Mouse (Mus musculus) kidney, embryonic 15.5 days (tissue): ENCODE results near the gene A930004D18Rik. TPM values are rescaled to one million over a fixed set of nuclear protein-coding genes. Genes with fewer than 3 reads are reported as not detected.
"Not testable (repeated sequence)": the region's sequence is repeated elsewhere in the genome, so short reads cannot be mapped to it uniquely, and the experiment has no call there.

ENCODE experiments used
- ATAC-seq: fragments of 200-750 bp; cut with Nextera tagmentation; replicated peaks from 2 replicates; pipeline ENCODE4 v1.8.0; 2017; ENCODE audit warnings: moderate TSS enrichment; ENCODE audit not compliant: low FRiP score
- H3K27ac ChIP-seq: fragments of 300-500 bp; sonication (generic); 2 replicates; pipeline ENCODE4 v1.5.1; 2015; ENCODE audit warnings: mild to moderate bottlenecking, inconsistent platforms
- H3K27me3 ChIP-seq: fragments of 300-500 bp; sonication (generic); 2 replicates; pipeline ENCODE4 v1.6.1; 2015; ENCODE audit warnings: inconsistent platforms
- H3K36me3 ChIP-seq: fragments of 300-500 bp; sonication (generic); 2 replicates; pipeline ENCODE4 v1.6.1; 2015; ENCODE audit warnings: inconsistent platforms
- H3K4me1 ChIP-seq: fragments of 300-500 bp; sonication (generic); 2 replicates; pipeline ENCODE4 v1.6.1; 2015; ENCODE audit warnings: inconsistent platforms
- H3K4me2 ChIP-seq: fragments of 300-500 bp; sonication (generic); 2 replicates; pipeline ENCODE4 v1.6.1; 2015; ENCODE audit warnings: moderate library complexity, mild to moderate bottlenecking, inconsistent platforms
- H3K4me3 ChIP-seq: fragments of 300-500 bp; sonication (generic); replicated peaks from 2 replicates; pipeline ENCODE4 v1.5.1; 2015; ENCODE audit warnings: mild to moderate bottlenecking, inconsistent platforms
- H3K9ac ChIP-seq: fragments of 300-500 bp; sonication (generic); 2 replicates; pipeline ENCODE4 v1.6.1; 2015; ENCODE audit warnings: mild to moderate bottlenecking, inconsistent platforms
- H3K9me3 ChIP-seq: fragments of 300-500 bp; sonication (generic); replicated peaks from 2 replicates; pipeline ENCODE4 v1.6.1; 2016; ENCODE audit warnings: inconsistent platforms
- WGBS: fragments of 180-500 bp; shearing (Covaris S2); methylation state at CpG from one replicate; pipeline ENCODE4 v1.1.7; 2015; ENCODE audit warnings: mixed read lengths; 5-methylcytosine and 5-hydroxymethylcytosine counted together
- microRNA-seq: library from miRNA; unstranded; fragments of <30 nt; microRNA quantifications from one replicate; pipeline ENCODE4, GENCODE M21; 2016
- polyA plus RNA-seq: library from polyadenylated mRNA; unstranded; fragments of >200 nt; fragmentation: Nextera tagmentation; extraction: Ambion mirVana; gene quantifications from 2 replicates; pipeline ENCODE4 v1.2.1, GENCODE M21; 2015

The A930004D18Rik gene
- polyA plus RNA-seq, 1 experiment from 2014 or later, result 15.1 TPM

- H3K9me3 ChIP-seq, result no peaks in the 10 kb centered on the region
- no peak for ATAC-seq
- WGBS, result 93% methylated on average over 6 of the region's 6 CpGs
Observed at GRCm38 (mm10) chr2:17978706-17979105, 58.8 kb downstream of the A930004D18Rik start.

GRCm38 (mm10) chr2:17978251-17978650 lies 59.3 kb downstream of the A930004D18Rik start:
- 91% methylated on average over 7 of the region's 7 CpGs for whole genome bisulfite sequencing
- not testable (repeated sequence) for H3K27ac ChIP-seq, H3K9me3 ChIP-seq

More at GRCm38 (mm10) chr2:17978706-17979105, 58.8 kb downstream of the A930004D18Rik start:
- Histone ChIP-seq H3K4me3 (no peak overlapping the region), H3K4me1 (peaks cover 15% of the 10 kb centered on the region), H3K36me3 (no peaks in the 10 kb centered on the region), H3K4me2 (no peak overlapping the region), H3K27me3 (no peaks in the 10 kb centered on the region), H3K9ac (no peak overlapping the region), H3K27ac (no peak overlapping the region)

GRCm38 (mm10) chr2:17977645-17978044 lies 59.9 kb downstream of the A930004D18Rik start:
- H3K9ac ChIP-seq, ATAC-seq, H3K9me3 ChIP-seq, H3K4me2 ChIP-seq, H3K27ac ChIP-seq, H3K4me3 ChIP-seq, H3K27me3 ChIP-seq, H3K36me3 ChIP-seq: not testable (repeated sequence)
- peaks cover 15% of the 10 kb centered on the region for H3K4me1 ChIP-seq

More at GRCm38 (mm10) chr2:17978251-17978650, 59.3 kb downstream of the A930004D18Rik start:
- H3K9ac ChIP-seq, H3K36me3 ChIP-seq, H3K27me3 ChIP-seq, H3K4me3 ChIP-seq, ATAC-seq, H3K4me2 ChIP-seq: not testable (repeated sequence)
- peaks cover 15% of the 10 kb centered on the region for H3K4me1 ChIP-seq

DNA sequence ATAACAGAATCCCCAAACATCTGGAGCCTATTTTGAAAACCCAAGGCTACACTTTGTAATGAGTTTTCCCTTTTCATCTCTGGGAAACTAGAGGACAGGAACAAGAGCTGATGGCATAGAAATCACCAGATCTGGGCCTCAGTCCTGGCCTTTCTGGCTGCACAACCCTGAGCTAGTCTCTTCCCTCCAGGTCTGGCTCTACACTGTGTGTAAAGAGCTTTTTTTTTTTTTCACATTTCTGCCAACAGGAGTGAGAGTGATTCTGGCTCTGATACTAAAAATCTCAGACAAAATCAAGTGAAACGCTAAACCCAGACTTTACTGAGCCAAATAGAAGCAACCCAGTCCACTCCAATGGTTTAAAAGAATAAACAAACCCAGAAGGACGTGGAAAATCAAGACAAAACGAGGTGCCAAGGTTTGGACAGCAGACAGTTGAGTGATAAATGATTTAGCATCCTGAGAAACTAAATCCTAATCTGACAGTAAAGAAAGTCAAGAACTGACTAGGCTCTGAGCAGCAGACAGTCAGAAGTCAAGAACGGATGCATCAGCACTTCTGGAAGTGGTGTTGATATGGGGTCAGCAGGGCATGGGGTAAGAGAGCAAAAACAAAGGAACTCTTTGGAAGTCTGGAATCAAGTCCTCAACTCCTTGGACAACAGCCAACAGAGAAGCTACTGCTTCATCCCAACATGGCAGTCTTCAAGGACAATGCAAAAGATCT lies 61.8 kb downstream of the A930004D18Rik start:
- Histone ChIP-seq H3K9ac (no peak overlapping the region), H3K27me3 (no peaks in the 10 kb centered on the region), H3K27ac (no peak overlapping the region; the same call in 1 of the 2 replicates), H3K36me3 (no peaks in the 10 kb centered on the region), H3K4me2 (no peak overlapping the region), H3K4me1 (peaks cover 16% of the 10 kb centered on the region), H3K4me3 (no peak overlapping the region), H3K9me3 (no peaks in the 10 kb centered on the region)
- ATAC-seq, result no peak
- WGBS, result 39% methylated on average over 4 of the region's 4 CpGs

Small RNA genes within 50 kb of the gene (microRNA-seq; reads per million reads assigned to microRNA genes)
- 6.5 reads per million, percentile 25 among the genes with 10 or more reads in this experiment for gene Mir7655

Other genes with a start within 250 kb of the A930004D18Rik start
- gene H2al2a, start 40.8 kb downstream of the A930004D18Rik start, polyA plus RNA-seq, result not detected in 2 replicates
- 10.3 and 11.8 TPM in 2 replicates for gene Skida1, start 11.3 kb upstream of the A930004D18Rik start, polyA plus RNA-seq
- gene Mllt10, start 17.5 kb upstream of the A930004D18Rik start, polyA plus RNA-seq, result 72.9 and 73.1 TPM in 2 replicates